Mouse (Mus musculus) CH12.LX (cell line): Measurements from ENCODE around the gene Ssh3. TPM values are rescaled to one million over a fixed set of nuclear protein-coding genes. Genes with fewer than 3 reads are reported as not detected.

Experiments used
- DNase-seq: peaks from one replicate; pipeline ENCODE4 v3.0.0-alpha.2; 2013; ENCODE audit errors: extremely low read depth
- H3K27ac ChIP-seq: 2 replicates; pipeline ENCODE4 v1.5.1; 2012; ENCODE audit warnings: low read depth, mild to moderate bottlenecking, control low read depth, moderate library complexity; ENCODE audit not compliant: insufficient read depth
- H3K27me3 ChIP-seq: replicated peaks from 2 replicates; pipeline ENCODE3; 2012; ENCODE audit warnings: inconsistent platforms
- H3K36me3 ChIP-seq, 2 experiments: replicated peaks in 1 of 2; 2 replicates each; pipeline versions ENCODE3 to v1.6.1; 2012; ENCODE audit warnings: inconsistent platforms in 1 of 2, low read length in 1 of 2, mild to moderate bottlenecking in 1 of 2, mixed read lengths in 1 of 2, moderate library complexity in 1 of 2; ENCODE audit not compliant: control insufficient read depth in 1 of 2, insufficient read depth in 1 of 2
- H3K4me1 ChIP-seq, 2 experiments: 2 replicates each; pipeline ENCODE4 v1.6.1; 2012; ENCODE audit warnings: inconsistent platforms in 1 of 2, moderate library complexity in 1 of 2; ENCODE audit not compliant: insufficient read depth in 2 of 2, control insufficient read depth in 1 of 2
- H3K4me2 ChIP-seq: 2 replicates; pipeline ENCODE4 v1.6.1; 2012; ENCODE audit warnings: low read depth, mild to moderate bottlenecking, control low read depth; ENCODE audit not compliant: poor library complexity, insufficient read depth, severe bottlenecking
- H3K4me3 ChIP-seq, 3 experiments: fragments of 150-350 bp in 1 of 3; sonication (generic) in 1 of 3; replicated peaks in 1 of 3; 2 replicates each; pipeline versions ENCODE3 to v1.5.1; 2011 to 2012; ENCODE audit warnings: low read depth in 2 of 3, low read length in 2 of 3, mild to moderate bottlenecking in 2 of 3, moderate library complexity in 2 of 3, control low read depth in 1 of 3, improper control_type of control experiment in 1 of 3, inconsistent platforms in 1 of 3, mixed read lengths in 1 of 3; ENCODE audit not compliant: poor library complexity in 1 of 3
- H3K79me2 ChIP-seq: replicated peaks from 2 replicates; pipeline ENCODE4 v1.6.1; 2012; ENCODE audit warnings: mild to moderate bottlenecking, moderate library complexity; ENCODE audit not compliant: control insufficient read depth, poor library complexity, insufficient read depth, severe bottlenecking; ENCODE audit errors: extremely low read depth
- H3K9ac ChIP-seq: 2 replicates; pipeline ENCODE4 v1.6.1; 2012; ENCODE audit warnings: low read depth, mild to moderate bottlenecking, control low read depth, moderate library complexity; ENCODE audit not compliant: insufficient read depth
- H3K9me3 ChIP-seq: replicated peaks from 2 replicates; pipeline ENCODE3; 2012; ENCODE audit warnings: low read length, inconsistent platforms, mixed read lengths
- CTCF ChIP-seq, 2 experiments: IDR thresholded peaks in 1 of 2; conservative IDR thresholded peaks in 1 of 2; 2 replicates each; pipeline ENCODE4 v1.5.1; 2011 to 2012; ENCODE audit warnings: low read depth in 2 of 2, low read length in 2 of 2, improper control_type of control experiment in 1 of 2, inconsistent platforms in 1 of 2, mild to moderate bottlenecking in 1 of 2, moderate library complexity in 1 of 2
- EP300 ChIP-seq: IDR thresholded peaks from 2 replicates; pipeline ENCODE4 v1.6.1; 2011; ENCODE audit warnings: low read length, improper control_type of control experiment
- GABPA ChIP-seq: IDR thresholded peaks from 2 replicates; pipeline ENCODE4 v1.6.1; 2012; ENCODE audit warnings: low read depth, low read length, improper control_type of control experiment, inconsistent platforms; ENCODE audit not compliant: insufficient replicate concordance
- HCFC1 ChIP-seq: IDR thresholded peaks from 2 replicates; pipeline ENCODE4 v1.6.1; 2012; ENCODE audit warnings: low read depth, mild to moderate bottlenecking, inconsistent platforms, low read length, improper control_type of control experiment
- IRF4 ChIP-seq: IDR thresholded peaks from 2 replicates; pipeline ENCODE4 v1.6.1; 2014; ENCODE audit warnings: low read depth, mild to moderate bottlenecking, inconsistent platforms, low read length, improper control_type of control experiment
- JUND ChIP-seq: conservative IDR thresholded peaks from 2 replicates; pipeline ENCODE4 v1.6.1; 2011; ENCODE audit warnings: low read depth, low read length, improper control_type of control experiment
- MAX ChIP-seq: IDR thresholded peaks from 2 replicates; pipeline ENCODE4 v1.6.1; 2011; ENCODE audit warnings: low read length, improper control_type of control experiment
- MAZ ChIP-seq: IDR thresholded peaks from 2 replicates; pipeline ENCODE4 v1.6.1; 2012; ENCODE audit warnings: low read depth, mild to moderate bottlenecking, inconsistent platforms, low read length, improper control_type of control experiment, moderate library complexity
- MEF2A ChIP-seq: IDR thresholded peaks from 2 replicates; pipeline ENCODE4 v1.6.1; 2014; ENCODE audit warnings: low read depth, mild to moderate bottlenecking, inconsistent platforms, low read length, improper control_type of control experiment, borderline replicate concordance
- MYC ChIP-seq: IDR thresholded peaks from 2 replicates; pipeline ENCODE4 v1.6.1; 2011; ENCODE audit warnings: low read depth, mild to moderate bottlenecking, improper control_type of control experiment, low read length
- NELFE ChIP-seq: IDR thresholded peaks from 2 replicates; pipeline ENCODE4 v1.6.1; 2011; ENCODE audit warnings: low read depth, low read length, improper control_type of control experiment
- PAX5 ChIP-seq: IDR thresholded peaks from 2 replicates; pipeline ENCODE4 v1.6.1; 2012; ENCODE audit warnings: low read length, inconsistent platforms, mixed read lengths
- POLR2A ChIP-seq: IDR thresholded peaks from 2 replicates; pipeline ENCODE4 v1.6.1; 2011; ENCODE audit warnings: low read depth, mild to moderate bottlenecking, improper control_type of control experiment, low read length
- POLR2AphosphoS2 ChIP-seq: IDR thresholded peaks from 2 replicates; pipeline ENCODE4 v1.6.1; 2011; ENCODE audit warnings: low read depth, low read length, improper control_type of control experiment
- RAD21 ChIP-seq: IDR thresholded peaks from 2 replicates; pipeline ENCODE4 v1.6.1; 2011; ENCODE audit warnings: low read depth, mild to moderate bottlenecking, low read length, improper control_type of control experiment, moderate library complexity
- SIN3A ChIP-seq: IDR thresholded peaks from 2 replicates; pipeline ENCODE4 v1.6.1; 2012; ENCODE audit warnings: low read length, improper control_type of control experiment, inconsistent platforms
- SMC3 ChIP-seq: IDR thresholded peaks from 2 replicates; pipeline ENCODE4 v1.6.1; 2011; ENCODE audit warnings: low read depth, low read length, improper control_type of control experiment
- USF1 ChIP-seq: IDR thresholded peaks from 2 replicates; pipeline ENCODE4 v1.6.1; 2014; ENCODE audit warnings: low read depth, mild to moderate bottlenecking, inconsistent platforms, low read length, improper control_type of control experiment
- USF2 ChIP-seq: conservative IDR thresholded peaks from 2 replicates; pipeline ENCODE4 v1.6.1; 2011; ENCODE audit warnings: low read depth, low read length, improper control_type of control experiment
- ZC3H11A ChIP-seq: IDR thresholded peaks from 2 replicates; pipeline ENCODE4 v1.6.1; 2012; ENCODE audit warnings: low read depth, mild to moderate bottlenecking, inconsistent platforms, low read length, improper control_type of control experiment
- ZKSCAN1 ChIP-seq: IDR thresholded peaks from 2 replicates; pipeline ENCODE4 v1.6.1; 2012; ENCODE audit warnings: low read depth, inconsistent platforms, low read length, improper control_type of control experiment, borderline replicate concordance
- dilution Hi-C: fragments of 300-500 bp; cut with MboI; formaldehyde crosslinking; loops from 2 replicates; pipeline ENCODE4 v1.14.3; 2020; ENCODE audit warnings: low sequenced_read_pairs; ENCODE audit not compliant: extremely low pct_unique_long_range_greater_than_20kb, extremely low pct_ligation_motif_present
- in situ Hi-C: fragments of 300-500 bp; cut with MboI; formaldehyde crosslinking; loops from 3 replicates; pipeline ENCODE4 v1.14.3; 2019; ENCODE audit warnings: low sequenced_read_pairs, low pct_ligation_motif_present, low pct_unique_long_range_greater_than_20kb, mixed read lengths
- polyA plus RNA-seq: library from polyadenylated mRNA; unstranded; fragments of >175 nt; gene quantifications from 2 replicates; pipeline ENCODE4 v1.2.1, GENCODE M21; 2012; ENCODE audit warnings: low read depth; ENCODE audit not compliant: insufficient read length
- total RNA-seq, 2 experiments: library from RNA; depleted of rRNA; stranded (reverse); fragments of 300-350 nt in 1 of 2; fragments of >200 nt in 1 of 2; gene quantifications; 2 replicates each; pipeline ENCODE4 v1.2.3; 2012 to 2014

Gene Ssh3
- total and polyA plus RNA-seq, 3 experiments: 5.6 to 30.0 (median 12.3) TPM

- no peak overlapping the region for H3K4me2 ChIP-seq
These were observed 51.8 kb downstream of the Ssh3 start for GRCm38 (mm10) chr19:4217140-4217539.

GRCm38 (mm10) chr19:4216041-4216685, 52.8 kb downstream of the Ssh3 start:
- TF ChIP-seq MAX (no peak), EP300 (no peak), ZC3H11A (no peak), SIN3A (no peak), GABPA (no peak), RAD21 (no peak), USF2 (no peak), IRF4 (no peak), CTCF (conservative IDR thresholded peaks at IDR 0.05 in 1 of 2, IDR thresholded peaks at IDR 0.05 in 1 of 2; ENCODE audit: low read depth in 2 of 2, low read length in 2 of 2) (no peak), NELFE (no peak), HCFC1 (no peak), SMC3 (no peak; the same call in 1 of the 2 replicates), MEF2A (no peak)
- TF ChIP-seq, all 38 proteins: peak for 0
- Histone ChIP-seq H3K4me1 (peaks cover 10 to 43% of the 10 kb centered on the region in 2 experiments; a peak in 3 of 4 replicates), H3K27me3 (peaks cover 58% of the 10 kb centered on the region), H3K27ac (no peak overlapping the region), H3K4me3 (no peak overlapping the region), H3K4me2 (no peak overlapping the region), H3K9ac (no peak overlapping the region), H3K79me2 (no peaks in the 10 kb centered on the region), H3K36me3 (no peaks in the 10 kb centered on the region), H3K9me3 (no peaks in the 10 kb centered on the region)
- dilution Hi-C loops: no loop called here
- in situ Hi-C loops: no loop called here
- DNase-seq: no peak

More at GRCm38 (mm10) chr19:4217140-4217539, 51.8 kb downstream of the Ssh3 start:
- Histone ChIP-seq H3K27ac (no peak overlapping the region), H3K4me3 (no peak overlapping the region), H3K9ac (no peak overlapping the region), H3K79me2 (no peaks in the 10 kb centered on the region), H3K36me3 (no peaks in the 10 kb centered on the region), H3K4me1 (peaks cover 10 to 52% of the 10 kb centered on the region in 2 experiments; a peak in 3 of 4 replicates), H3K27me3 (peaks cover 50% of the 10 kb centered on the region), H3K9me3 (no peaks in the 10 kb centered on the region)
- TF ChIP-seq PAX5 (no peak), GABPA (no peak), JUND (no peak), POLR2A (no peak), ZKSCAN1 (no peak), USF1 (no peak), MAZ (no peak), POLR2AphosphoS2 (no peak), ZC3H11A (no peak), EP300 (no peak), IRF4 (no peak), MEF2A (no peak), MYC (no peak)
- dilution Hi-C loops (no loop called here), in situ Hi-C loops (no loop called here)
- no peak for DNase-seq
